Mouse (Mus musculus): ENCODE measurements around the gene Colgalt2. TPM values are rescaled to one million over a fixed set of nuclear protein-coding genes. Genes with fewer than 3 reads are reported as not detected.
A peak's percentile ranks its signal among the peaks of the same experiment; 100 is the strongest.

The Colgalt2 gene
- polyA plus RNA-seq, 1 experiment from 2014 or later, result 1.5 TPM

DNA sequence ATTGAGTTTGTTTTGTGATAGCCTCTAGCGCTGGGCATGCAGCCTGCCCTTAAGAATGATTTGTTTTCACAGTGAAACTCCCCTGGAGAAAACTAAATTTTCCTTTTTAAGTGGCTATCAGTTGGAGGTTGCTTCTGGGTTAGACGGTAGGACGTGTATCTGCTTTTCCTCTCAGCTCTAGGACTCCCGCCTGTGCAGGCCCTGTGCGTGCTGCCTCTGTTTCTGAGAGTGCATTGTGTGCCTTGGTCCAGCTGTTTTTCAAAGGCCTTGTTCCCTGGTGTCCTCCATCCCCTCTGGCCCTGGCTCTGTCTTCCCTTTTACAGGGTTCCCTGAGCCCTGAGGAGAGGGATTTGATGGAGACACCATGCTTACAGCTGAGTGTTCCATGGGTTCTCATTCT, 58.0 kb downstream of the Colgalt2 start:
- H3K36me3 ChIP-seq (ENCODE audit: control insufficient read depth, insufficient read depth, low read length), result no peaks in the 10 kb centered on the region
- no peak overlapping the region for H3K4me2 ChIP-seq (ENCODE audit: low read depth, low read length)
- H3K27ac ChIP-seq (ENCODE audit: low read length), result no peak overlapping the region
- no peak for ATAC-seq (ENCODE audit: insufficient read depth, low FRiP score)
- no peaks in the 10 kb centered on the region for H3K27me3 ChIP-seq (ENCODE audit: control insufficient read depth, insufficient read depth, low read length)
- WGBS, result 51% methylated on average over 5 of the region's 5 CpGs
- no peak overlapping the region for H3K4me3 ChIP-seq (replicated peaks; ENCODE audit: low read length)
- H3K4me1 ChIP-seq (ENCODE audit: control insufficient read depth, insufficient read depth, low read length), result peaks cover 10% of the 10 kb centered on the region
- H3K9ac ChIP-seq (ENCODE audit: low read length), result no peak overlapping the region
- H3K9me3 ChIP-seq (replicated peaks; ENCODE audit: control insufficient read depth, low read length), result no peaks in the 10 kb centered on the region

GRCm38 (mm10) chr1:152458996-152459395, 59.4 kb downstream of the Colgalt2 start:
- no peak overlapping the region for H3K4me2 ChIP-seq (ENCODE audit: low read depth, low read length)
- H3K27ac ChIP-seq (ENCODE audit: low read length), result no peak overlapping the region
- no peak overlapping the region for H3K9ac ChIP-seq (ENCODE audit: low read length)
- 90% methylated on average over 7 of the region's 7 CpGs for WGBS
- no peaks in the 10 kb centered on the region for H3K36me3 ChIP-seq (ENCODE audit: control insufficient read depth, insufficient read depth, low read length)
- H3K9me3 ChIP-seq (replicated peaks; ENCODE audit: control insufficient read depth, low read length), result no peaks in the 10 kb centered on the region
- no peak overlapping the region for H3K4me3 ChIP-seq (replicated peaks; ENCODE audit: low read length)
- peaks cover 10% of the 10 kb centered on the region for H3K4me1 ChIP-seq (ENCODE audit: control insufficient read depth, insufficient read depth, low read length)
- no peak for ATAC-seq (ENCODE audit: insufficient read depth, low FRiP score)
- H3K27me3 ChIP-seq (ENCODE audit: control insufficient read depth, insufficient read depth, low read length), result no peaks in the 10 kb centered on the region

- peaks cover 6% of the 10 kb centered on the region; the same call in 1 of the 2 replicates for H3K4me1 ChIP-seq (ENCODE audit: control insufficient read depth, insufficient read depth, low read length)
- no peak overlapping the region for H3K4me3 ChIP-seq (replicated peaks; ENCODE audit: low read length)
- H3K27me3 ChIP-seq (ENCODE audit: control insufficient read depth, insufficient read depth, low read length), result no peaks in the 10 kb centered on the region
- H3K36me3 ChIP-seq (ENCODE audit: control insufficient read depth, insufficient read depth, low read length), result no peaks in the 10 kb centered on the region
- peak overlapping the region; percentile 22; the same call in 1 of the 2 replicates for H3K27ac ChIP-seq (ENCODE audit: low read length)
- H3K9me3 ChIP-seq (replicated peaks; ENCODE audit: control insufficient read depth, low read length), result no peaks in the 10 kb centered on the region
- H3K9ac ChIP-seq (ENCODE audit: low read length), result no peak overlapping the region
- WGBS, result 78% methylated on average over 3 of the region's 3 CpGs
- H3K4me2 ChIP-seq (ENCODE audit: low read depth, low read length), result no peak overlapping the region
- no peak for ATAC-seq (ENCODE audit: insufficient read depth, low FRiP score)
Measured at GRCm38 (mm10) chr1:152460931-152461330, 61.3 kb downstream of the Colgalt2 start.

DNA sequence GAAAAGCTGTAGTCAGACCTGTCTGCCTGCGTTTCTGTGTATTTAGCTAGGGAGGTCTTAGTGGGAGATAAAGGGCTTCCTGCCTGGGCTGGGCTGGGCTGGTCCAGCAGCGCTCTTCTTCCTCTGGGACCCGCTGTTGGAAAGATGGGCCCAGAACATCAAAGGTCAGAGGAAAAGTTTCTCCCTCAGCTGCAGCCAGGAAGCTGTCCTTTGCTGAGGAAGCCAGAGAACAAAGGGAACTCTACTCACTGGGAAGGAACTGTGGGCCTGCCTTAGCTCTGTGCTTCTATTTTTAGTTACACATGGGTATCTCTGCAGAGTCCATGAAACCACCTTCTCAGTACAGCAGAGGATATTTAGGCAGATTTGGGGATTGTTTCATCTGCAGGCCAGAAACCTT, 62.2 kb downstream of the Colgalt2 start:
- Histone ChIP-seq H3K36me3 (ENCODE audit: control insufficient read depth, insufficient read depth, low read length) (no peaks in the 10 kb centered on the region), H3K9ac (ENCODE audit: low read length) (no peak overlapping the region), H3K4me3 (replicated peaks; ENCODE audit: low read length) (no peak overlapping the region), H3K9me3 (replicated peaks; ENCODE audit: control insufficient read depth, low read length) (no peaks in the 10 kb centered on the region), H3K27me3 (ENCODE audit: control insufficient read depth, insufficient read depth, low read length) (no peaks in the 10 kb centered on the region), H3K4me1 (ENCODE audit: control insufficient read depth, insufficient read depth, low read length) (peaks cover 9% of the 10 kb centered on the region), H3K4me2 (ENCODE audit: low read depth, low read length) (no peak overlapping the region), H3K27ac (ENCODE audit: low read length) (peak overlapping the region; percentile 66)
- WGBS, result 35% methylated on average over 3 of the region's 3 CpGs
- ATAC-seq (ENCODE audit: insufficient read depth, low FRiP score), result peak; percentile 53; the same call in 1 of the 2 replicates

GRCm38 (mm10) chr1:152462348-152462747, 62.7 kb downstream of the Colgalt2 start:
- WGBS, result 70% methylated on average over 7 of the region's 7 CpGs

DNA sequence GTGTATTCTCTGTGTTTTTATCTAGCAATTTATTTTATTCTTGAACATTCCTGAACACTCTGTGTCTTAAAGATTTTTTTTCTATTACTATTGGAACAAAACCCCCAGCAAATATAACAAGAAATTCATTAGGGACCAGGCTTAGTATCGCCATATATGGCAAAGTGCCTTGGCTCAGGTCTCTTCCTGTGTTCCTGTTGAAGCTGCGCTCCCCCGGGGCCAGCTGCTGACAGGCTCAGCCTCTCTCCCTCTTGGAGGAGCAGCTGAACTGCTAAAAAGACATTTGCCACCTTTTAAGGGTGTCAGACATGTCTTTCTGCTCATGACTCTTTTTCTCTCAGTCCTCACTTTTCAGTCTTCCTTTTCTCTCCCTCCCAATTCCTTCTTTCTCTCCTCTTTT, 66.7 kb downstream of the Colgalt2 start:
- H3K4me1 ChIP-seq (ENCODE audit: control insufficient read depth, insufficient read depth, low read length), result peaks cover 6% of the 10 kb centered on the region
- ATAC-seq (ENCODE audit: insufficient read depth, low FRiP score), result no peak; the same call in 1 of the 2 replicates
- no peaks in the 10 kb centered on the region for H3K9me3 ChIP-seq (replicated peaks; ENCODE audit: control insufficient read depth, low read length)
- no peak overlapping the region for H3K27ac ChIP-seq (ENCODE audit: low read length)
- no peak overlapping the region for H3K4me3 ChIP-seq (replicated peaks; ENCODE audit: low read length)
- H3K36me3 ChIP-seq (ENCODE audit: control insufficient read depth, insufficient read depth, low read length), result no peaks in the 10 kb centered on the region
- no peak overlapping the region for H3K4me2 ChIP-seq (ENCODE audit: low read depth, low read length)
- H3K27me3 ChIP-seq (ENCODE audit: control insufficient read depth, insufficient read depth, low read length), result no peaks in the 10 kb centered on the region
- H3K9ac ChIP-seq (ENCODE audit: low read length), result no peak overlapping the region
- WGBS, result 13% methylated on average over 3 of the region's 3 CpGs

More at GRCm38 (mm10) chr1:152462348-152462747, 62.7 kb downstream of the Colgalt2 start:
- Histone ChIP-seq H3K27me3 (ENCODE audit: control insufficient read depth, insufficient read depth, low read length) (no peaks in the 10 kb centered on the region), H3K4me3 (replicated peaks; ENCODE audit: low read length) (no peak overlapping the region), H3K27ac (ENCODE audit: low read length) (peak overlapping the region; percentile 66), H3K4me1 (ENCODE audit: control insufficient read depth, insufficient read depth, low read length) (peaks cover 6% of the 10 kb centered on the region), H3K9me3 (replicated peaks; ENCODE audit: control insufficient read depth, low read length) (no peaks in the 10 kb centered on the region), H3K9ac (ENCODE audit: low read length) (no peak overlapping the region), H3K36me3 (ENCODE audit: control insufficient read depth, insufficient read depth, low read length) (no peaks in the 10 kb centered on the region), H3K4me2 (ENCODE audit: low read depth, low read length) (no peak overlapping the region)
- no peak for ATAC-seq (ENCODE audit: insufficient read depth, low FRiP score)

DNA sequence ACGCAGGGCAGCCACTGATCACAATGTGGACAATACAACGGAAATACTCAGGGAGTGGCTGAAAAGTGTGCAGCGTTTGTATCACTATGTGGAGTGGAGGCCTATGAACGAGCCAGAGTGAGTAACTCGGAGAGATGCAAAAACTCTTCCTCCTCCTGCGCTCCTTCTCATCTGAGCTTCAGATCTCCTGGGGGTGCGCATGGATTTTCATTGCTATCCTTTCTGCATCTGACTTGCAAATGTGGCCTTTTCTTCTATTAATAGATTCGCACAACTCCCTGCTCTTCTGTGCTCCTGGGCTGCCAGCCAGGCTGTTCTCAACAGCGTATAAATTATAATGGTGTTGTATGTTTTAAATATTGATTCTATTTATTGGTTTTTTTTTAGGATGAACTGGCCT, 68.8 kb downstream of the Colgalt2 start:
- peaks cover 3% of the 10 kb centered on the region; the same call in 1 of the 2 replicates for H3K4me1 ChIP-seq (ENCODE audit: control insufficient read depth, insufficient read depth, low read length)
- WGBS, result 76% methylated on average over 9 of the region's 9 CpGs
- ATAC-seq (ENCODE audit: insufficient read depth, low FRiP score), result no peak
- H3K4me3 ChIP-seq (replicated peaks; ENCODE audit: low read length), result no peak overlapping the region
- H3K4me2 ChIP-seq (ENCODE audit: low read depth, low read length), result no peak overlapping the region
- no peaks in the 10 kb centered on the region for H3K27me3 ChIP-seq (ENCODE audit: control insufficient read depth, insufficient read depth, low read length)
- H3K27ac ChIP-seq (ENCODE audit: low read length), result no peak overlapping the region
- no peaks in the 10 kb centered on the region for H3K36me3 ChIP-seq (ENCODE audit: control insufficient read depth, insufficient read depth, low read length)
- no peaks in the 10 kb centered on the region for H3K9me3 ChIP-seq (replicated peaks; ENCODE audit: control insufficient read depth, low read length)
- H3K9ac ChIP-seq (ENCODE audit: low read length), result no peak overlapping the region

GRCm38 (mm10) chr1:152476126-152476525, 76.5 kb downstream of the Colgalt2 start:
- WGBS, result 72% methylated on average over 4 of the region's 4 CpGs
- no peaks in the 10 kb centered on the region for H3K36me3 ChIP-seq (ENCODE audit: control insufficient read depth, insufficient read depth, low read length)
- H3K4me2 ChIP-seq (ENCODE audit: low read depth, low read length), result no peak overlapping the region
- H3K27me3 ChIP-seq (ENCODE audit: control insufficient read depth, insufficient read depth, low read length), result no peaks in the 10 kb centered on the region
- no peak overlapping the region for H3K4me3 ChIP-seq (replicated peaks; ENCODE audit: low read length)
- no peaks in the 10 kb centered on the region for H3K9me3 ChIP-seq (replicated peaks; ENCODE audit: control insufficient read depth, low read length)
- ATAC-seq (ENCODE audit: insufficient read depth, low FRiP score), result no peak
- no peaks in the 10 kb centered on the region for H3K4me1 ChIP-seq (ENCODE audit: control insufficient read depth, insufficient read depth, low read length)
- H3K27ac ChIP-seq (ENCODE audit: low read length), result no peak overlapping the region
- no peak overlapping the region for H3K9ac ChIP-seq (ENCODE audit: low read length)

GRCm38 (mm10) chr1:152490842-152491241, 91.2 kb downstream of the Colgalt2 start:
- 88% methylated on average over 1 of the region's 1 CpGs for WGBS
- H3K4me2 ChIP-seq (ENCODE audit: low read depth, low read length), result no peak overlapping the region
- H3K27ac ChIP-seq (ENCODE audit: low read length), result no peak overlapping the region
- no peaks in the 10 kb centered on the region for H3K4me1 ChIP-seq (ENCODE audit: control insufficient read depth, insufficient read depth, low read length)
- H3K9me3 ChIP-seq (replicated peaks; ENCODE audit: control insufficient read depth, low read length), result no peaks in the 10 kb centered on the region
- no peaks in the 10 kb centered on the region for H3K36me3 ChIP-seq (ENCODE audit: control insufficient read depth, insufficient read depth, low read length)
- H3K9ac ChIP-seq (ENCODE audit: low read length), result no peak overlapping the region
- no peaks in the 10 kb centered on the region for H3K27me3 ChIP-seq (ENCODE audit: control insufficient read depth, insufficient read depth, low read length)
- no peak overlapping the region for H3K4me3 ChIP-seq (replicated peaks; ENCODE audit: low read length)
- no peak for ATAC-seq (ENCODE audit: insufficient read depth, low FRiP score)

DNA sequence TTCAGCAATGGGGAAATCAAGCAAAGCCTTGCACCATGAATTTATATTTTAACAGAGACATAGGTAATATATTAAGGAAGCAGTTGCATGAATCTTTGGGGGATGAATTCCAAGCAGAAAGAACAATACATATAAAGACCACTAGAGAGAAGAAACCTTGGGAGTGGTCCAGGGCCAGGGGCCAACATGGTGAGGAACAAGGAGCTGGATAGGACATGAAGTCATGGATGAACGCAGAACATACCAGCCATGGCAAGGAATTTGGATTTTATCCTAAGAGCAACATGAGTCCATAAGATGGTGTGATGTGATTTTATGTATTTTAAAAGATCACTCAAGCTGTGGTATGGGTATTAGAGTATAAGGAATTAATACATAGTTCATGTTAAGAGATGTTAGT, 92.6 kb downstream of the Colgalt2 start:
- Histone ChIP-seq H3K27ac (ENCODE audit: low read length) (no peak overlapping the region), H3K4me3 (replicated peaks; ENCODE audit: low read length) (no peak overlapping the region), H3K4me2 (ENCODE audit: low read depth, low read length) (no peak overlapping the region), H3K4me1 (ENCODE audit: control insufficient read depth, insufficient read depth, low read length) (peaks cover under 1% of the 10 kb centered on the region; the same call in 1 of the 2 replicates), H3K9me3 (replicated peaks; ENCODE audit: control insufficient read depth, low read length) (no peaks in the 10 kb centered on the region), H3K36me3 (ENCODE audit: control insufficient read depth, insufficient read depth, low read length) (no peaks in the 10 kb centered on the region), H3K27me3 (ENCODE audit: control insufficient read depth, insufficient read depth, low read length) (no peaks in the 10 kb centered on the region), H3K9ac (ENCODE audit: low read length) (no peak overlapping the region)
- 95% methylated on average over 1 of the region's 1 CpGs for WGBS
- no peak for ATAC-seq (ENCODE audit: insufficient read depth, low FRiP score)
